Mouse (Mus musculus) fibroblast of lung, adult 2 months (primary cell): ENCODE measurements around the gene Gm13275.
A peak's percentile ranks its signal among the peaks of the same experiment; 100 is the strongest.
"Not testable (repeated sequence)": the region's sequence is repeated elsewhere in the genome, so short reads cannot be mapped to it uniquely, and the experiment has no call there.

Experiments
- DNase-seq: peaks from one replicate; pipeline ENCODE4 v3.0.0-alpha.2; 2011; ENCODE audit warnings: low read depth

Gm13275 gene

DNA sequence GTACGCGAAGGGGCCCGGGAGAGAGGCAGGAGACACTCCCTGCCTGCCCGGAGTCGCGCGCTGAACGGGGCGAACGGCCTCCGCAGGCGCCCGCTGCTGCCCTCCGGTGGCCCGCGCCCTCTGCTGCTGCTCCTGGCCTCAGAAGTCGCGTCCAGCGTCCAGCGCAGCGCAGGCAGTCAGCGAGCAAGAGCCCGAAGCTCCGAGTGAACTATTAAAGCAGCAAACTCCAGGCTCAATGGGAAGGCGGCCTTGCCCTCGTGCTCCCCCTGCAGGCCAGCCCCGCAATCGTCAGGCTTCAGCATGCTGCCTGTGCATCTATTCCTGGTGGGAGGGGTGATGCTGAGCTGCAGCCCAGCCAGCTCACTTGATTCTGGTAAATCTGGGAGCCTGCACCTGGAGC is 2.8 kb downstream of the Gm13275 start, which contains the start of gene Gm13279:
Gene Gm13279, plus strand, starts transcription at position 301 of the 400 bp plus-strand sequence.
- not testable (repeated sequence) for DNase-seq

DNA sequence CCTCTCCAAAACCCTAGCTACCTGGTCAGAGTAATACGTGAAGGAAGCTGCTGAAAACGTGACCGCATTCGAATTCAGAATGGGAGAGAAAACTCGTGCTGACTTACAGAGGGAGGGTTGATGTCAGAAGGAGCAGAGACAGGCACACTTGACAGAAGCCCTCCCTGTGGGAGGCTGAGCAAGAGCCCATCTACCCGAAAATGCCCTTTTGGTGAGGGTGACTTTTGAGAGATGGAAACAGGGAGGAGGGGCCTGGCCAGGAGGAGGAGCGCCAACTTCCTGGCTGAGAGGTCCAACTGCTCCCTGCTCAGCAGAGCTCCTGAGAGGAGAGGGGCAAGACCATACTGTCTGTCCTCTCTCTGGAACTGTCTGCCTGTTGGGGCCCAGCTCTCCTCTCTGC is 5.1 kb downstream of the Gm13275 start, which contains the start of gene Gm13285:
Gene Gm13285, plus strand, starts transcription at position 301 of the 400 bp plus-strand sequence.
- DNase-seq, result not testable (repeated sequence)

DNA sequence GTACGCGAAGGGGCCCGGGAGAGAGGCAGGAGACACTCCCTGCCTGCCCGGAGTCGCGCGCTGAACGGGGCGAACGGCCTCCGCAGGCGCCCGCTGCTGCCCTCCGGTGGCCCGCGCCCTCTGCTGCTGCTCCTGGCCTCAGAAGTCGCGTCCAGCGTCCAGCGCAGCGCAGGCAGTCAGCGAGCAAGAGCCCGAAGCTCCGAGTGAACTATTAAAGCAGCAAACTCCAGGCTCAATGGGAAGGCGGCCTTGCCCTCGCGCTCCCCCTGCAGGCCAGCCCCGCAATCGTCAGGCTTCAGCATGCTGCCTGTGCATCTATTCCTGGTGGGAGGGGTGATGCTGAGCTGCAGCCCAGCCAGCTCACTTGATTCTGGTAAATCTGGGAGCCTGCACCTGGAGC is 8.7 kb downstream of the Gm13275 start, which contains the start of gene Gm13287:
Gene Gm13287, plus strand, starts transcription at position 301 of the 400 bp plus-strand sequence.
- DNase-seq, result not testable (repeated sequence)

DNA sequence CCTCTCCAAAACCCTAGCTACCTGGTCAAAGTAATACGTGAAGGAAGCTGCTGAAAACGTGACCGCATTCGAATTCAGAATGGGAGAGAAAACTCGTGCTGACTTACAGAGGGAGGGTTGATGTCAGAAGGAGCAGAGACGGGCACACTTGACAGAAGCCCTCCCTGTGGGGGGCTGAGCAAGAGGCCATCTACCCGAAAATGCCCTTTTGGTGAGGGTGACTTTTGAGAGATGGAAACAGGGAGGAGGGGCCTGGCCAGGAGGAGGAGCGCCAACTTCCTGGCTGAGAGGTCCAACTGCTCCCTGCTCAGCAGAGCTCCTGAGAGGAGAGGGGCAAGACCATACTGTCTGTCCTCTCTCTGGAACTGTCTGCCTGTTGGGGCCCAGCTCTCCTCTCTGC is 10.9 kb downstream of the Gm13275 start, which contains the start of gene Gm13288:
Gene Gm13288, plus strand, starts transcription at position 301 of the 400 bp plus-strand sequence.
- not testable (repeated sequence) for DNase-seq

DNA sequence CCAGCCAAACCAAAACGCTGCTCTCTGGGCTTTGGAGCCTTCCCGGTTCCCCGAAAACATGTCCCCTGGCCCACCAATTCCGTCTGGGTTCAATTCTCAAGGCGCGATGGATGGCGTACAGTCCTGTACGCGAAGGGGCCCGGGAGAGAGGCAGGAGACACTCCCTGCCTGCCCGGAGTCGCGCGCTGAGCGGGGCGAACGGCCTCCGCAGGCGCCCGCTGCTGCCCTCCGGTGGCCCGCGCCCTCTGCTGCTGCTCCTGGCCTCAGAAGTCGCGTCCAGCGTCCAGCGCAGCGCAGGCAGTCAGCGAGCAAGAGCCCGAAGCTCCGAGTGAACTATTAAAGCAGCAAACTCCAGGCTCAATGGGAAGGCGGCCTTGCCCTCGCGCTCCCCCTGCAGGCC is 11.5 kb downstream of the Gm13275 start:
- DNase-seq, result not testable (repeated sequence)

DNA sequence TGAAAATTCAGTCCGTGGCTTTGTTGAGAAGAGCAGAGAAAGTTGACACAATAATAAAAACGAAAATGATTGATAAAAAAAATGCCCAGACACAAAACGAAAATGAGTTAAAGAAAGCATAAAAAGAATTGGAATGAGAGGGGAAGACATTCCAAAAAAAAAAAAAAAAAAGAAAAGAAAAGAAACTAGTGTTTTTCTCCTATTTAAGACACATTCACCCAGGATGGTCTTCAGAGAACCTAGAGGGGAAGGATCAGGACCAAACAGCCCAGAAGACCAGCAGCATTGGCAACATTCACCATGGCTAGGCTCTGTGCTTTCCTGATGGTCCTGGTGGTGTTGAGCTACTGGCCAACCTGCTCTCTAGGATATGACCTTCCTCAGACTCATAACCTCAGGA is 21.6 kb downstream of the Gm13275 start, which contains the start of gene Ifna7:
Gene Ifna7, plus strand, starts transcription at position 301 of the 400 bp plus-strand sequence.
- DNase-seq, result no peak

DNA sequence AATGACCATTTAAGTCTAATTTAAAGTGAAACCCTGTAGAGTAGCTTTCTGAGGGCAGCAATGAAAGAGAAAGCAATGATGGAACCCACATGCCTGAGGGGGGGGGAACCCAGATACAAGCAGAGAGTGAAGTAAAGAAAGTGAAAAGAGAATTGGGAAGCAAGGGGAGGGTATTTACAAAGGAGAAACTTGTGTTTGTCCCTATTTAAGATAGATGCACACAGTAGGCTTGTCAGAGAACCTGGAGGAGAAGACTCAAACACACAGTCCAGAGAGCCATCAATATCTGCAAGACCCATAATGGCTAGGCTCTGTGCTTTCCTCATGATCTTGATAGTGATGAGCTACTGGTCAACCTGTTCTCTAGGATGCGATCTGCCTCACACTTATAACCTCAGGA is 25.4 kb downstream of the Gm13275 start, which contains the start of gene Ifna11:
Gene Ifna11, plus strand, starts transcription at position 301 of the 400 bp plus-strand sequence.
- no peak for DNase-seq

DNA sequence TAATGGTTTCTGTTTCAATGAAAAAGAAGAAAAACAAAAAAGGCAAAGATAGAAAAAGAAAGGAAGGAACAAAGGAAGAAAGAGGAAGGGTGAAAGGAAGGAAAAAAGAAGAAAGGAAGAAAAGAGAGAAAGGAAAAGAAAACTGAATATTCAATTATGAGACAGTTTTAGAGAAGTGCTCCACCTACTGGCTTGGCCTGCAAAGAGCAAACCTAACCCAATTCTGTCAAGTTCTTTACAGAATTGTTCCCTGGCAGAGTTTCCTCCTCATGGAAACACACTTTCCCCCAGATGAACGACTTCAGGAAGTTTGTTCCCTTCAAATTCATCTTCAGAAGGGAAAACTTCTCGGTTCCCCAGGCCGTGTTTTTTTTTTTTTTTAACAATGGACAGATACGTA is 28.7 kb downstream of the Gm13275 start:
- DNase-seq, result peak; percentile 5

DNA sequence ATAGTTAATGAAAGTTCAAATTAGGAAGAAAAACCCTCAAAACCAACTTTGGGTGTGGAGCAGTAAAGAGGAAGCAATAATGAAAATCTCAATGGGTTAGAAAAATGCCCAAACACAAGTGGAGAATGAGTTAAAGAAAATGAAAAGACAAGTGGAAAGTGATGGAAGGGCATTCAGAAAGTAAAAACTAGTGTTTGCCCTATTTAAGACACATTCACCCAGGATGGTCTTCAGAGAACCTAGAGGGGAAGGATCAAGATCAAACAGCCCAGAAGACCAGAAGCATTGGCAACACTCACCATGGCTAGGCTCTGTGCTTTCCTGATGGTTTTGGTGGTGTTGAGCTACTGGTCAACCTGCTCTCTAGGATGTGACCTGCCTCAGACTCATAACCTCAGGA is 32.8 kb downstream of the Gm13275 start, which contains the start of gene Ifna6:
Gene Ifna6, plus strand, starts transcription at position 301 of the 400 bp plus-strand sequence.
- DNase-seq, result not testable (repeated sequence)

DNA sequence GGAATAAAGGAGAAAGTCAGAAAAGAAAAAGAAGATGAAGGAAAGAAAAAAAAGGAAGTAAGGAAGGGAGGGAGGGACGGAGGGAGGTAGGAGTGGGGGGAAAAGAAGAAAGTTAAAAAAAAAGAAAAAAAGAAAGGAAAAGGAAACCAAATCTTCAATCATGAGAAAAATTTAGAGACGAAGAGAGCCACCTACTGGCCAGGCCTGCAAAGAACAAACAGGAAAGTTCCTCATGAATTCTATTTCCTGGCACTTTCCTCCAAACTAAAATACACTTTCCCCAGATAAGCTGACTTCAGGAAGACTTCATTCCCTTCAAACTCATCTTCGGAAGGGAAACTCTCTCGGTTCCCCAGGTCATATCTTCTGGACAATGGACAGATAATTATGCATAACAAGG is 36.2 kb downstream of the Gm13275 start:
- DNase-seq, result peak; percentile 16

DNA sequence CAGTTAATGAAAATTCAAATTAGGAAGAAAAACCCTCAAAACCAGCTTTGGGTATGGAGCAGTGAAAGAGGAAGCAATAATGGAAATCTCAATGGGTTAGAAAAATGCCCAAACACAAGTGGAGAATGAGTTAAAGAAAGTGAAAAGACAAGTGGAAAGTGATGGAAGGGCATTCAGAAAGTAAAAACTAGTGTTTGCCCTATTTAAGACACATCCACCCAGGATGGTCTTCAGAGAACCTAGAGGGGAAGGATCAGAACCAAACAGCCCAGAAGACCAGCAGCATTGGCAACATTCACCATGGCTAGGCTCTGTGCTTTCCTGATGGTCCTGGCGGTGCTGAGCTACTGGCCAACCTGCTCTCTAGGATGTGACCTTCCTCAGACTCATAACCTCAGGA is 40.9 kb downstream of the Gm13275 start, which contains the start of gene Ifna5:
Gene Ifna5, plus strand, starts transcription at position 301 of the 400 bp plus-strand sequence.
- not testable (repeated sequence) for DNase-seq

DNA sequence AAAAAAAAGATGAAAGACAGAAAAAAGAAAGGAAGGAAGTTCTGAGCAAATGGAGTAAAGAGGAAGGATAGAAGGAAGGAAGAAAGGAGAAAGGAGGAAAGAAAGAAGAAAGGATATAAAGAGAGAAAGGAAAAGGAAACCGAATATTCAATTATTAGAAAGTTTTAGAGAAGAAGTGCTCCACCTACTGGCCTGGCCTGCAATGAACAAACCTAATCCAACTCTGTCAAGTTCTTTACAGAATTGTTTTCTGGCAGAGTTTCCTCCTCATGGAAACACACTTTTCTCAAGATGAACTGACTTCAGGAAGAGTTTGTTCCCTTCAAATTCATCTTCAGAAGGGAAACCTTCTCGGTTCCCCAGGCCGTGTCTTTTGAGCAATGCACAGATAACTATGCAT is 44.5 kb downstream of the Gm13275 start:
- peak; percentile 4 for DNase-seq

DNA sequence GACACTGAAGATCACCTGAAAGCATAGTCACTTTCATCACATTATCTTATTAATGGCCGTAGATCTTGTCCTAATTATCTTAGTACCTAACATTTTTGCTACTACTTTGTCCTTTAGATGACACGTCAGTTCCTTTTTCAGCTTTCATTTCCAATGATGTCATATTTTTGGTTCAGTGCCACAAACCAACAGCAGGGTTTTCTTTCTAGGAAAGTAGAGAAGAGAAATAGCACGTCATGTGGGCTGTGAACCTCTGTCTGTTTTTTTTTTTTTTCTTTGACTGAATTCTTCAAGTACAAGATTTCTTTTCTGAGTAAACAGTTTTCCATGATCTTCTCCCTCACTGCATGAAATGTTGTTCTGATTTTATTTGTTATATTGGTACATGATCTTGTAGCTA is 45.8 kb downstream of the Gm13275 start:
- DNase-seq, result no peak

DNA sequence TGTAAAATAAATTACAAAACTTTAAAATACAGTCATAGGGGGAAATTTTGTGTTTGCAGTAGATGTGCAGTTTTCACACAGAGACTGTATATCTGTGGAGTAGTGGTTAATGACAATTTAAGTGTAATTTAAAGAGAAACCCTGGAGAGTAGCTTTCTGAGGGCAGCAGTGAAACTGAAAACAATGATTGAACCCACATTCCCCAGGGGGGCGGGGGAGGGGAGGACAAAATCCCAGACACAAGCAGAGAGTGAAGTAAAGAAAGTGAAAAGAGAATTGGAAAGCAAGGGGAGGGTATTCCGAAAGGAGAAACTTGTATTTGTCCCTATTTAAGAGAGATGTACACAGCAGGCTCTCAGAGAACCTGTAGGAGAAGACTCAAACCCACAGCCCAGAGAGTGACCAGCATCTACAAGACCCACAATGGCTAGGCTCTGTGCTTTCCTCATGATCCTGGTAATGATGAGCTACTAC is 47.2 kb downstream of the Gm13275 start, which contains the start of gene Ifna4:
Gene Ifna4, plus strand, starts transcription at position 424 of the 474 bp plus-strand sequence.
- no peak for DNase-seq
